Mouse (Mus musculus) CH12.LX (cell line): ENCODE measurements around the gene Fam209. TPM values are rescaled to one million over a fixed set of nuclear protein-coding genes. Genes with fewer than 3 reads are reported as not detected.

ENCODE experiments used
- DNase-seq: peaks from one replicate; pipeline ENCODE4 v3.0.0-alpha.2; 2013; ENCODE audit errors: extremely low read depth
- H3K27ac ChIP-seq: 2 replicates; pipeline ENCODE4 v1.5.1; 2012; ENCODE audit warnings: low read depth, mild to moderate bottlenecking, control low read depth, moderate library complexity; ENCODE audit not compliant: insufficient read depth
- H3K27me3 ChIP-seq: replicated peaks from 2 replicates; pipeline ENCODE3; 2012; ENCODE audit warnings: inconsistent platforms
- H3K36me3 ChIP-seq, 2 experiments: replicated peaks in 1 of 2; 2 replicates each; pipeline versions ENCODE3 to v1.6.1; 2012; ENCODE audit warnings: inconsistent platforms in 1 of 2, low read length in 1 of 2, mild to moderate bottlenecking in 1 of 2, mixed read lengths in 1 of 2, moderate library complexity in 1 of 2; ENCODE audit not compliant: control insufficient read depth in 1 of 2, insufficient read depth in 1 of 2
- H3K4me1 ChIP-seq, 2 experiments: 2 replicates each; pipeline ENCODE4 v1.6.1; 2012; ENCODE audit warnings: inconsistent platforms in 1 of 2, moderate library complexity in 1 of 2; ENCODE audit not compliant: insufficient read depth in 2 of 2, control insufficient read depth in 1 of 2
- H3K4me2 ChIP-seq: 2 replicates; pipeline ENCODE4 v1.6.1; 2012; ENCODE audit warnings: low read depth, mild to moderate bottlenecking, control low read depth; ENCODE audit not compliant: poor library complexity, insufficient read depth, severe bottlenecking
- H3K4me3 ChIP-seq, 3 experiments: fragments of 150-350 bp in 1 of 3; sonication (generic) in 1 of 3; replicated peaks in 1 of 3; 2 replicates each; pipeline versions ENCODE3 to v1.5.1; 2011 to 2012; ENCODE audit warnings: low read depth in 2 of 3, low read length in 2 of 3, mild to moderate bottlenecking in 2 of 3, moderate library complexity in 2 of 3, control low read depth in 1 of 3, improper control_type of control experiment in 1 of 3, inconsistent platforms in 1 of 3, mixed read lengths in 1 of 3; ENCODE audit not compliant: poor library complexity in 1 of 3
- H3K79me2 ChIP-seq: replicated peaks from 2 replicates; pipeline ENCODE4 v1.6.1; 2012; ENCODE audit warnings: mild to moderate bottlenecking, moderate library complexity; ENCODE audit not compliant: control insufficient read depth, poor library complexity, insufficient read depth, severe bottlenecking; ENCODE audit errors: extremely low read depth
- H3K9ac ChIP-seq: 2 replicates; pipeline ENCODE4 v1.6.1; 2012; ENCODE audit warnings: low read depth, mild to moderate bottlenecking, control low read depth, moderate library complexity; ENCODE audit not compliant: insufficient read depth
- H3K9me3 ChIP-seq: replicated peaks from 2 replicates; pipeline ENCODE3; 2012; ENCODE audit warnings: low read length, inconsistent platforms, mixed read lengths
- CHD1 ChIP-seq: IDR thresholded peaks from 2 replicates; pipeline ENCODE4 v1.6.1; 2012; ENCODE audit warnings: low read depth, low read length, improper control_type of control experiment, inconsistent platforms
- CHD2 ChIP-seq: IDR thresholded peaks from 2 replicates; pipeline ENCODE4 v1.6.1; 2011; ENCODE audit warnings: low read length, improper control_type of control experiment
- CTCF ChIP-seq, 2 experiments: IDR thresholded peaks in 1 of 2; conservative IDR thresholded peaks in 1 of 2; 2 replicates each; pipeline ENCODE4 v1.5.1; 2011 to 2012; ENCODE audit warnings: low read depth in 2 of 2, low read length in 2 of 2, improper control_type of control experiment in 1 of 2, inconsistent platforms in 1 of 2, mild to moderate bottlenecking in 1 of 2, moderate library complexity in 1 of 2
- E2F4 ChIP-seq: IDR thresholded peaks from 2 replicates; pipeline ENCODE4 v1.6.1; 2011; ENCODE audit warnings: low read depth, low read length, improper control_type of control experiment; ENCODE audit not compliant: insufficient replicate concordance
- ELF1 ChIP-seq: IDR thresholded peaks from 2 replicates; pipeline ENCODE4 v1.6.1; 2014; ENCODE audit warnings: low read depth, mild to moderate bottlenecking, inconsistent platforms, low read length, improper control_type of control experiment
- EP300 ChIP-seq: IDR thresholded peaks from 2 replicates; pipeline ENCODE4 v1.6.1; 2011; ENCODE audit warnings: low read length, improper control_type of control experiment
- ETS1 ChIP-seq: conservative IDR thresholded peaks from 2 replicates; pipeline ENCODE4 v1.6.1; 2012; ENCODE audit warnings: low read depth, mild to moderate bottlenecking, inconsistent platforms, low read length, improper control_type of control experiment, moderate library complexity
- GABPA ChIP-seq: IDR thresholded peaks from 2 replicates; pipeline ENCODE4 v1.6.1; 2012; ENCODE audit warnings: low read depth, low read length, improper control_type of control experiment, inconsistent platforms; ENCODE audit not compliant: insufficient replicate concordance
- HCFC1 ChIP-seq: IDR thresholded peaks from 2 replicates; pipeline ENCODE4 v1.6.1; 2012; ENCODE audit warnings: low read depth, mild to moderate bottlenecking, inconsistent platforms, low read length, improper control_type of control experiment
- IRF4 ChIP-seq: IDR thresholded peaks from 2 replicates; pipeline ENCODE4 v1.6.1; 2014; ENCODE audit warnings: low read depth, mild to moderate bottlenecking, inconsistent platforms, low read length, improper control_type of control experiment
- JUN ChIP-seq: IDR thresholded peaks from 2 replicates; pipeline ENCODE4 v1.6.1; 2011; ENCODE audit warnings: low read depth, mild to moderate bottlenecking, low read length, improper control_type of control experiment, moderate library complexity; ENCODE audit not compliant: insufficient read depth
- JUND ChIP-seq: conservative IDR thresholded peaks from 2 replicates; pipeline ENCODE4 v1.6.1; 2011; ENCODE audit warnings: low read depth, low read length, improper control_type of control experiment
- KAT2A ChIP-seq: IDR thresholded peaks from 2 replicates; pipeline ENCODE4 v1.6.1; 2012; ENCODE audit warnings: low read length, improper control_type of control experiment, inconsistent platforms; ENCODE audit not compliant: insufficient replicate concordance
- MAFK ChIP-seq: IDR thresholded peaks from 2 replicates; pipeline ENCODE4 v1.6.1; 2011; ENCODE audit warnings: low read length, improper control_type of control experiment; ENCODE audit not compliant: insufficient replicate concordance
- MAX ChIP-seq: IDR thresholded peaks from 2 replicates; pipeline ENCODE4 v1.6.1; 2011; ENCODE audit warnings: low read length, improper control_type of control experiment
- MAZ ChIP-seq: IDR thresholded peaks from 2 replicates; pipeline ENCODE4 v1.6.1; 2012; ENCODE audit warnings: low read depth, mild to moderate bottlenecking, inconsistent platforms, low read length, improper control_type of control experiment, moderate library complexity
- MXI1 ChIP-seq: IDR thresholded peaks from 2 replicates; pipeline ENCODE4 v1.6.1; 2011; ENCODE audit warnings: mild to moderate bottlenecking, low read depth, low read length, improper control_type of control experiment
- MYC ChIP-seq: IDR thresholded peaks from 2 replicates; pipeline ENCODE4 v1.6.1; 2011; ENCODE audit warnings: low read depth, mild to moderate bottlenecking, improper control_type of control experiment, low read length
- NELFE ChIP-seq: IDR thresholded peaks from 2 replicates; pipeline ENCODE4 v1.6.1; 2011; ENCODE audit warnings: low read depth, low read length, improper control_type of control experiment
- NRF1 ChIP-seq: IDR thresholded peaks from 2 replicates; pipeline ENCODE4 v1.6.1; 2014; ENCODE audit warnings: low read depth, mild to moderate bottlenecking, inconsistent platforms, low read length, improper control_type of control experiment, moderate library complexity
- POLR2A ChIP-seq: IDR thresholded peaks from 2 replicates; pipeline ENCODE4 v1.6.1; 2011; ENCODE audit warnings: low read depth, mild to moderate bottlenecking, improper control_type of control experiment, low read length
- RAD21 ChIP-seq: IDR thresholded peaks from 2 replicates; pipeline ENCODE4 v1.6.1; 2011; ENCODE audit warnings: low read depth, mild to moderate bottlenecking, low read length, improper control_type of control experiment, moderate library complexity
- RCOR1 ChIP-seq: conservative IDR thresholded peaks from 2 replicates; pipeline ENCODE4 v1.6.1; 2012; ENCODE audit warnings: low read depth, mild to moderate bottlenecking, inconsistent platforms, low read length, improper control_type of control experiment
- SMC3 ChIP-seq: IDR thresholded peaks from 2 replicates; pipeline ENCODE4 v1.6.1; 2011; ENCODE audit warnings: low read depth, low read length, improper control_type of control experiment
- TCF12 ChIP-seq: IDR thresholded peaks from 2 replicates; pipeline ENCODE4 v1.6.1; 2014; ENCODE audit warnings: low read depth, mild to moderate bottlenecking, inconsistent platforms, low read length, improper control_type of control experiment
- UBTF ChIP-seq: IDR thresholded peaks from 2 replicates; pipeline ENCODE4 v1.6.1; 2012; ENCODE audit warnings: low read depth, mild to moderate bottlenecking, inconsistent platforms, low read length, improper control_type of control experiment, moderate library complexity
- USF2 ChIP-seq: conservative IDR thresholded peaks from 2 replicates; pipeline ENCODE4 v1.6.1; 2011; ENCODE audit warnings: low read depth, low read length, improper control_type of control experiment
- ZMIZ1 ChIP-seq: IDR thresholded peaks from 2 replicates; pipeline ENCODE4 v1.6.1; 2012; ENCODE audit warnings: low read depth, mild to moderate bottlenecking, inconsistent platforms, low read length, improper control_type of control experiment
- ZNF384 ChIP-seq: IDR thresholded peaks from 2 replicates; pipeline ENCODE4 v1.6.1; 2012; ENCODE audit warnings: low read depth, low read length, improper control_type of control experiment, inconsistent platforms
- dilution Hi-C: fragments of 300-500 bp; cut with MboI; formaldehyde crosslinking; loops from 2 replicates; pipeline ENCODE4 v1.14.3; 2020; ENCODE audit warnings: low sequenced_read_pairs; ENCODE audit not compliant: extremely low pct_unique_long_range_greater_than_20kb, extremely low pct_ligation_motif_present
- in situ Hi-C: fragments of 300-500 bp; cut with MboI; formaldehyde crosslinking; loops from 3 replicates; pipeline ENCODE4 v1.14.3; 2019; ENCODE audit warnings: low sequenced_read_pairs, low pct_ligation_motif_present, low pct_unique_long_range_greater_than_20kb, mixed read lengths
- polyA plus RNA-seq: library from polyadenylated mRNA; unstranded; fragments of >175 nt; gene quantifications from 2 replicates; pipeline ENCODE4 v1.2.1, GENCODE M21; 2012; ENCODE audit warnings: low read depth; ENCODE audit not compliant: insufficient read length
- total RNA-seq, 2 experiments: library from RNA; depleted of rRNA; stranded (reverse); fragments of 300-350 nt in 1 of 2; fragments of >200 nt in 1 of 2; gene quantifications; 2 replicates each; pipeline ENCODE4 v1.2.3; 2012 to 2014

Gene Fam209
- total and polyA plus RNA-seq, 3 experiments, result 0.25 to 1.2 TPM; not detected in 1

GRCm38 (mm10) chr2:172437371-172437952 lies 34.9 kb upstream of the Fam209 start:
- Histone ChIP-seq H3K9me3 (no peaks in the 10 kb centered on the region), H3K9ac (no peak overlapping the region), H3K79me2 (peaks cover 20% of the 10 kb centered on the region), H3K4me2 (no peak overlapping the region), H3K4me3 (no peak overlapping the region), H3K4me1 (peaks cover 32 to 68% of the 10 kb centered on the region in 2 experiments), H3K36me3 (peaks cover 4 to 12% of the 10 kb centered on the region in 2 experiments), H3K27me3 (no peaks in the 10 kb centered on the region), H3K27ac (no peak overlapping the region)
- dilution Hi-C loops, result no loop called here
- TF ChIP-seq ETS1 (no peak), MAX (no peak), IRF4 (no peak), JUN (no peak)
- in situ Hi-C loops, result no loop called here
- no peak for DNase-seq

- peak within 1 kb of the TSS; percentile 97 for H3K4me2 ChIP-seq
- peak within 1 kb of the TSS; percentile 77 to 100 (median 96) for H3K4me3 ChIP-seq
- no peaks in the 10 kb centered on the region for H3K9me3 ChIP-seq
- DNase-seq, result peak; percentile 100
- H3K79me2 ChIP-seq, result peaks cover 40% of the 10 kb centered on the region
- H3K9ac ChIP-seq, result peak within 1 kb of the TSS; percentile 79
- no peaks in the 10 kb centered on the region for H3K27me3 ChIP-seq
- peaks cover under 1 to 24% of the 10 kb centered on the region in 2 experiments for H3K36me3 ChIP-seq
- peak within 1 kb of the TSS; percentile 27; the same call in 1 of the 2 replicates for H3K27ac ChIP-seq
- dilution Hi-C loops (no loop called here), in situ Hi-C loops (loop anchor here (5.0 to 10.0 kb wide), 2 partner anchors 68 to 215 kb away; partner anchors contain the start of genes Aurka and Cstf1)
- H3K4me1 ChIP-seq, result peaks cover 18 to 50% of the 10 kb centered on the region in 2 experiments
- peak; percentile 67 for TF ChIP-seq ZMIZ1
- TF ChIP-seq TCF12, result peak; percentile 66
- TF ChIP-seq MXI1, result peak; percentile 72; the same call in 1 of the 2 replicates
- no peak for TF ChIP-seq EP300
- no peak for TF ChIP-seq USF2
- TF ChIP-seq POLR2A, result peak; percentile 79
- TF ChIP-seq SMC3, result no peak; the same call in 1 of the 2 replicates
- TF ChIP-seq ELF1, result peak; percentile 99
- TF ChIP-seq RCOR1, result no peak
- TF ChIP-seq MYC, result no peak
- peak; percentile 22; the same call in 1 of the 2 replicates for TF ChIP-seq CHD1
- 0 out of 2 replicates have a peak, but pooled peaks have one; percentile 25 for TF ChIP-seq NRF1
- peak; percentile 78; the same call in 1 of the 2 replicates for TF ChIP-seq KAT2A
- no peak for TF ChIP-seq JUND
- peak; percentile 3; the same call in 1 of the 2 replicates for TF ChIP-seq RAD21
- TF ChIP-seq ETS1, result peak; percentile 29; the same call in 1 of the 2 replicates
- TF ChIP-seq E2F4, result 0 out of 2 replicates have a peak, but pooled peaks have one; percentile 43
- TF ChIP-seq MAFK, result no peak
- peak in 1 of 2 experiments; percentile 49; a peak in 2 of 4 replicates for TF ChIP-seq CTCF (conservative IDR thresholded peaks at IDR 0.05 in 1 of 2, IDR thresholded peaks at IDR 0.05 in 1 of 2; ENCODE audit: low read depth in 2 of 2, low read length in 2 of 2)
- peak; percentile 85 for TF ChIP-seq NELFE
- TF ChIP-seq MAX, result no peak; the same call in 1 of the 2 replicates
- peak; percentile 86 for TF ChIP-seq ZNF384
- TF ChIP-seq CHD2, result peak; percentile 61; the same call in 1 of the 2 replicates
- peak; percentile 94 for TF ChIP-seq MAZ
- no peak for TF ChIP-seq UBTF
- TF ChIP-seq GABPA, result no peak; the same call in 1 of the 2 replicates
- peak; percentile 93 for TF ChIP-seq HCFC1
Observed at GRCm38 (mm10) chr2:172439843-172440639, 32.3 kb upstream of the Fam209 start, which contains the start of gene Rtf2. TSS of gene Rtf2 (plus strand) at chr2:172440556.
